Mouse (Mus musculus) midbrain, embryonic 11.5 days (tissue): ENCODE results near the gene Suco. TPM values are rescaled to one million over a fixed set of nuclear protein-coding genes. Genes with fewer than 3 reads are reported as not detected.

ENCODE experiments used
- ATAC-seq: fragments of 200-750 bp; cut with Nextera tagmentation; 2 replicates; pipeline ENCODE4 v1.8.0; 2017; ENCODE audit warnings: moderate TSS enrichment, moderate library complexity; ENCODE audit not compliant: low FRiP score
- DNase-seq: peaks from one replicate; pipeline ENCODE4 v3.0.0; 2015; ENCODE audit warnings: low spot score; ENCODE audit errors: missing footprints
- H3K27ac ChIP-seq: fragments of 300-500 bp; sonication (generic); 2 replicates; pipeline ENCODE4 v1.5.1; 2014; ENCODE audit warnings: low read depth, low read length
- H3K27me3 ChIP-seq: fragments of 300-500 bp; sonication (generic); 2 replicates; pipeline ENCODE4 v1.6.1; 2014; ENCODE audit warnings: mild to moderate bottlenecking, low read length, moderate library complexity, mixed read lengths; ENCODE audit not compliant: control insufficient read depth, insufficient read depth
- H3K36me3 ChIP-seq: fragments of 300-500 bp; sonication (generic); 2 replicates; pipeline ENCODE4 v1.6.1; 2014; ENCODE audit warnings: mild to moderate bottlenecking, low read length, moderate library complexity, mixed read lengths; ENCODE audit not compliant: control insufficient read depth, insufficient read depth
- H3K4me1 ChIP-seq: fragments of 300-500 bp; sonication (generic); 2 replicates; pipeline ENCODE4 v1.6.1; 2014; ENCODE audit warnings: low read length; ENCODE audit not compliant: control insufficient read depth, insufficient read depth
- H3K4me2 ChIP-seq: fragments of 300-500 bp; sonication (generic); 2 replicates; pipeline ENCODE4 v1.6.1; 2014; ENCODE audit warnings: mild to moderate bottlenecking, moderate library complexity
- H3K4me3 ChIP-seq: fragments of 300-500 bp; sonication (generic); 2 replicates; pipeline ENCODE4 v1.5.1; 2014; ENCODE audit warnings: low read depth, low read length
- H3K9ac ChIP-seq: fragments of 300-500 bp; sonication (generic); 2 replicates; pipeline ENCODE4 v1.6.1; 2014; ENCODE audit warnings: low read length
- H3K9me3 ChIP-seq: fragments of 300-500 bp; sonication (generic); 2 replicates; pipeline ENCODE4 v1.6.1; 2016; ENCODE audit warnings: low read length; ENCODE audit not compliant: control insufficient read depth
- WGBS: fragments of 180-500 bp; shearing (Covaris S2); extraction: QIAGEN DNeasy Blood & Tissue Kit; methylation state at CpG from one replicate; pipeline ENCODE4 v1.1.7; 2014; 5-methylcytosine and 5-hydroxymethylcytosine counted together
- polyA plus RNA-seq: library from polyadenylated mRNA; unstranded; fragments of >200 nt; fragmentation: Nextera tagmentation; extraction: Ambion mirVana; gene quantifications from 2 replicates; pipeline ENCODE4 v1.2.1, GENCODE M21; 2014

The Suco gene
- polyA plus RNA-seq, 1 experiment from 2014 or later, result 27.1 TPM

DNA sequence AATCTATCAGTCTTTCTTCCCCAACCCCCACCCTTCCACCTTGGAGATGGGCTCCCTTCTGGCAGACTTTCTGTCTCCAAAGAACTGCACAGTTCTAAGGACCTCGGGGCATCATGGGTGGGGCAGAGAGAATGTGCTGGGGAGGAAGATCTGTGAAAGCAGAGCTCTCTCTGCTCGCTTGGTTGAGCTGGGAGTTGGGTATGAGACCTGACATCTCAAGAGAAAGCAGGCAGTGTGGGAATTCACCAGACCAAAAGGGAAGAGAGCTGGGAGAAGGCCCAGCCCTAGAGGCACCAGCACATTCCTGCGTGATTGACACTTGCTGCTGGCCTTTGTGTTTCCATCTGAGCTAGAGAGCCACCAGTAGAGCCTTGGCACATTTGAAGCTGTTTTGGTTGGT is 39.6 kb upstream of the Suco start:
- Histone ChIP-seq H3K36me3 (no peaks in the 10 kb centered on the region), H3K4me1 (peaks cover 2% of the 10 kb centered on the region; the same call in 1 of the 2 replicates), H3K27me3 (no peaks in the 10 kb centered on the region), H3K9me3 (no peaks in the 10 kb centered on the region), H3K4me3 (no peak overlapping the region), H3K9ac (no peak overlapping the region), H3K27ac (no peak overlapping the region), H3K4me2 (no peak overlapping the region)
- 65% methylated on average over 3 of the region's 3 CpGs for WGBS
- DNase-seq, result no peak
- ATAC-seq, result no peak

DNA sequence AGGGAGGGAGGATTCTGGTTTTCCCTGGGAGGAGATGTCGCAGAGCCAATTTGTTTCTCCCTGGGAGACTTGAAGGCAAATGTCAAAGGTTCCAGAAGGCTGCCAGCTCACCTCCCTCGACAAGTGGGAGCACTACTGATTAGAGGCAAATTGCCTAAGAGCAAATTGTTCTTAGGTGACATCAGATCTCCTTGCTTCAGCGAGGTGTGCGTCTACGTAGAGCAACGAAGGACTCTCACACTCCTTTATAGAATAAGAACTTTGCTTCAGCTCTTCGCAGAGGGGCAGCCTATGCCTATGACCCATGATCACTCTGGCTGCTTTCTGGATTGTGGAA is 37.1 kb upstream of the Suco start:
- Histone ChIP-seq H3K9ac (no peak overlapping the region), H3K36me3 (no peaks in the 10 kb centered on the region), H3K4me3 (no peak overlapping the region), H3K27ac (no peak overlapping the region), H3K9me3 (no peaks in the 10 kb centered on the region), H3K4me2 (no peak overlapping the region), H3K4me1 (peaks cover 1% of the 10 kb centered on the region; the same call in 1 of the 2 replicates), H3K27me3 (no peaks in the 10 kb centered on the region)
- ATAC-seq (no peak), DNase-seq (no peak)
- WGBS, result 74% methylated on average over 7 of the region's 7 CpGs

DNA sequence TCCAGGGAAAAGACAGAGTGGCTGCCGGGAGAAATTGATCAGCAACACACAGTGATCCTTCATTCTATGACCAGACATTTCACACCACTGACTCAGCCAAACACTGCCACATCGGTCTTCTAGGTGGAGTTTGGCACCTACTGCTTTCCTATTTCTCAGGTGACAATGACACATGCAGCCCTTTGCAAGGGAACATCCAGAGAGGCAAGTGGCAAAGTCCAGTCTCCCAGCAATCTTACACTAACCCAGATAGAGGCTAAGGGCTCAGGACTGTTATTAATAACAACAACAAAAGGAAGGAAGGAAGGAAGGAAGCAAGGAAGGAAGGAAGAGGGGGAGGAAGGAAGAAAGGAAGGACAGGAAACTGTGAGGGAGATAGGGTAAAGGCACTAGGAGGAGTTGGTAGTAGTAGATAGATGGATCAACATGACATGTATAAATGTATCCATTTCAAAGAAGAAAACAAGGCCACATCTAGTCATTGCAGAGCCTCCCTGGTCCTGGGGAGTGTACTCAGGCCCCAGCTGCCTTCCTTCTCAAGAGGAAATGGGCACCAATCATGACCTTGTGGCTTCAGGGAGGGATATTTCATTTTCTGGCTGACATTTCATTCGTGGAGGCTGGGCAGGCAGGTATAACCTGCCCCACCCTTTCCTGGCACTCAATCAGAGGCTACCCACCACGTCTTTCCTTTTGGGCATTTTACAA is 36.6 kb upstream of the Suco start:
- H3K4me3 ChIP-seq, result no peak overlapping the region
- H3K27ac ChIP-seq, result no peak overlapping the region
- DNase-seq, result no peak
- ATAC-seq, result no peak
- H3K9ac ChIP-seq, result no peak overlapping the region
- H3K4me1 ChIP-seq, result no peaks in the 10 kb centered on the region
- no peak overlapping the region for H3K4me2 ChIP-seq
- H3K36me3 ChIP-seq, result no peaks in the 10 kb centered on the region
- WGBS, result 64% methylated on average over 4 of the region's 4 CpGs
- H3K9me3 ChIP-seq, result no peaks in the 10 kb centered on the region
- no peaks in the 10 kb centered on the region for H3K27me3 ChIP-seq

DNA sequence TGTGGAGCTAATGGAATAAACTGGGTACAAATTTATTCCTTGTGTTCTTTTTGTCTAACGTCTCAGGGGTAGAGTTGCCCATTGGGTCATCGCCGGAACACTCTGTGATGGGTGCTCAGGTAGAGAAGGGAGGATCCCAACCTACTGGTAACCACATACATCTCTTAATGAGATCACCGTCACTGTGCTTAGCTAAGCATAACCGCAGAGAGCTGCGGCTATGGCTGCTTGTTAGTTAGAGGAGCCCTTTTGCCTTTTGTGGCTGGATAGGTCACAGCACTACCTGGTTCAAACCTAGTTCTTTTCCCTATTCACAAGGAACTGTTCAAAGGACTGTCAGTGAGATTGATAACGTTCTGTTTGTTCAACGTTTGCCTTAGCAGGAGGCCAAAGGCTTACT is 32.6 kb upstream of the Suco start:
- H3K4me3 ChIP-seq, result no peak overlapping the region
- no peaks in the 10 kb centered on the region for H3K9me3 ChIP-seq
- no peak overlapping the region for H3K9ac ChIP-seq
- H3K4me1 ChIP-seq, result no peaks in the 10 kb centered on the region
- DNase-seq (no peak), ATAC-seq (no peak)
- H3K27ac ChIP-seq, result no peak overlapping the region
- H3K36me3 ChIP-seq, result no peaks in the 10 kb centered on the region
- 82% methylated on average over 8 of the region's 8 CpGs for WGBS
- H3K4me2 ChIP-seq, result no peak overlapping the region
- no peaks in the 10 kb centered on the region for H3K27me3 ChIP-seq

DNA sequence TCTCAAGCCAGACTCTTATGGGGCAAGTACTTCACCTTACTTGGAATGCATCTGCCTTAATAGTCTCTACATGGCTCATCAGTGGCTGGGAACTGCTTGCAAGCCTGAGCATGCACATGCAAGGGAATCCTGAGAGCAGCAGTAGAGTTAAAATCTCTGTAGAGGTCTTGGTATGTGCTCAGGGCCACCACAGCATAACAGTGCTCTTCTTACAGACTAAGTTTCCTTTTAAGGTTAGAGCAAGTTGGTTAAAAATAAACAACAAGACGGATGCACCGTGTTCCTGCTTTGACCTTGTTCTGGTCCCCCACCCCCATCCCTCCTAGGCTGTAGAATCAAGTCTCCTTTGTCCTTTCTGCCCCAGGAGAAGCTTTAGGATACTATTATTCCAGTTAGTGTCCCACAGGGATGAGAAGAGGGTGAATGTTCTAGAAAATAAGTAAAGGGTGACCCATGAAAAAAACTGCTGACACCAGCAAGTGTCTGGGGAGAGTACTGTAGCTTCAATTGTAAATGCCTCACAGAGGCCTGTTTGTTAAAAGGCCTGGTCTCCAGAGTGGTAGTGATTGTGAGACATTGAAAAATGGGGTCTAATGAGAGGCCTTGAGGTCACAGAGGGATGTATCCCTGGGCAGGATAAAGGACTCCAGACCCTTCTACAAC is 31.4 kb upstream of the Suco start:
- H3K4me2 ChIP-seq, result no peak overlapping the region
- H3K27ac ChIP-seq, result no peak overlapping the region
- ATAC-seq (no peak), DNase-seq (no peak)
- no peaks in the 10 kb centered on the region for H3K36me3 ChIP-seq
- no peaks in the 10 kb centered on the region for H3K4me1 ChIP-seq
- no peak overlapping the region for H3K4me3 ChIP-seq
- WGBS, result 72% methylated on average over 2 of the region's 2 CpGs
- H3K9ac ChIP-seq, result no peak overlapping the region
- H3K9me3 ChIP-seq, result no peaks in the 10 kb centered on the region
- no peaks in the 10 kb centered on the region for H3K27me3 ChIP-seq

DNA sequence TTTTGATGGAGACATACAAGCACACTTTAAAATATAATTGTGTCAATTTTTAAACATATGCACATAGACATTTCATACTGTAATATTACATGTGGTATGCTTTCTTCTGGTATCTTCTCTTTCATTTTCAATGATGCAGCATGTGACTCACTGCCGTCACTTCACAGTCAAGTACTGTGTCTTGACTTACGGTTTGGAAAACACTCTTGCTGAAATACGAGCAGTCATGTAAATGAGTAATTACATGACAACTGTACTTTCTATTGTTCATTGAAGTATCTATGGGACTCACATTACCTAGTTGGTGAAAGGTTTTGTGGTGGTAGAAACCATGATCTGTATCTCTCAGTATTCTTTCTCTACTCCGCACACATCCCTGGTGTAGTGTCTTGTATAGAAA is 30.6 kb upstream of the Suco start:
- H3K36me3 ChIP-seq, result no peaks in the 10 kb centered on the region
- WGBS, result 95% methylated on average over 4 of the region's 4 CpGs
- no peak overlapping the region for H3K4me3 ChIP-seq
- no peak overlapping the region for H3K27ac ChIP-seq
- H3K9ac ChIP-seq, result no peak overlapping the region
- no peak overlapping the region for H3K4me2 ChIP-seq
- ATAC-seq (no peak), DNase-seq (no peak)
- H3K27me3 ChIP-seq, result no peaks in the 10 kb centered on the region
- H3K9me3 ChIP-seq, result no peaks in the 10 kb centered on the region
- H3K4me1 ChIP-seq, result no peaks in the 10 kb centered on the region

DNA sequence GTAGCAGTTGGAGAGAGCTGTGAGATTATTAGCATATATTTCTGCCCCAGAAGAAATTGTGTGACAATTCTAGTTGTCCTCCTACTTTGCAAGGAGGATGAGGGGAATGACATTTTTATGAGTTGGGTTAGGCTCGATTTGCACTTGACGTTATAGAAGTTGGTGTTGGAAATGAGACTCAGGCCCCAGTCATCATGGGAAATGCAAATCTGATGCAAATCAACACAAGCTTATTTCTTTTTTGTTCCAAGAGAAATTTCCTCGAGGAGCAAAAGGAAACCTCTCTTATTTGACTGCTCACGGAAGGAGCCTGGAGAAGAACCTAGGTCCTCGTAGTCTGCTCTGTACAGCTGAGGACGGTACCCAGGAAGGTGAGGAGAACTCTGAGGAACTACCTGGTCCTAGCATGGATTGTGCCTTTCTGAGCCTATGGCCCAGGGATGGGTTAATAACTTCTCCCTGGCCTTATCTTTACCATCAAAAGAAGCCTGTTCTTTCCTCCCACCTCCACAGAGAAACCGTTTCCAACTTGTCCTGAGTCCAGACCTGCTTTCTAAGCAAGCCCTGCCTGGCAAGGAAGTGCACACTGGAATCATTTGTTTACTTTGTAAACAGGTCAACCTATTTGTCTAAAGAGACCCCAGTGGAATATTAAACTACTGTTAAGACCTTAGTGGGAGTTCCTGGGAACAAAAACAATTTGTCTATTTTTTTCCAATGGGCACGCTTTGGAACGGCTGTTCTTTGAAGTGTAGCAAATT is 26.4 kb upstream of the Suco start:
- no peaks in the 10 kb centered on the region for H3K4me1 ChIP-seq
- no peak overlapping the region for H3K4me3 ChIP-seq
- H3K4me2 ChIP-seq, result no peak overlapping the region
- 82% methylated on average over 9 of the region's 9 CpGs for WGBS
- H3K27me3 ChIP-seq, result no peaks in the 10 kb centered on the region
- DNase-seq (no peak), ATAC-seq (no peak)
- H3K27ac ChIP-seq, result no peak overlapping the region
- H3K9me3 ChIP-seq, result no peaks in the 10 kb centered on the region
- H3K36me3 ChIP-seq, result no peaks in the 10 kb centered on the region
- H3K9ac ChIP-seq, result no peak overlapping the region

DNA sequence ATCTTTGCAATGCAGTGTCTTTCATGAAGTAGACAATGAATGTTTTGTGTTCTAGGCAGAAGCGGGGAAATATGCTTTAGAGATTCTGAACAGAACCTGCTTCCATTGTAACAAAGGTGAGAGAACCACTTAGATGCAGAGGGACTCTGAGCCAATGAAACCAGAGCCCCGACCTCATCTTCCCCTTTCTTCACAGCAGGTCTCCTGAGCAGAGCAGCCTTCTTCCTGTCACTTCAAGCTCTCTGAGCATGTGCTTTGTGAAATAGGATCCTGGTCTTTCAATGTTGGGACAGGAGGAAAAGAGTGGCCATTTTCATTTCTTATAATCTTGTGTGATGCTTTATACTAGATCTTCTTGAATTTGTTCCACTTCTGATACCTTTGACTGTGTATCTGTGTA is 23.6 kb upstream of the Suco start:
- ATAC-seq (no peak), DNase-seq (no peak)
- Histone ChIP-seq H3K4me2 (no peak overlapping the region), H3K36me3 (no peaks in the 10 kb centered on the region), H3K9me3 (no peaks in the 10 kb centered on the region), H3K9ac (no peak overlapping the region), H3K27ac (no peak overlapping the region), H3K4me1 (no peaks in the 10 kb centered on the region), H3K27me3 (no peaks in the 10 kb centered on the region), H3K4me3 (no peak overlapping the region)
- 63% methylated on average over 2 of the region's 2 CpGs for WGBS

DNA sequence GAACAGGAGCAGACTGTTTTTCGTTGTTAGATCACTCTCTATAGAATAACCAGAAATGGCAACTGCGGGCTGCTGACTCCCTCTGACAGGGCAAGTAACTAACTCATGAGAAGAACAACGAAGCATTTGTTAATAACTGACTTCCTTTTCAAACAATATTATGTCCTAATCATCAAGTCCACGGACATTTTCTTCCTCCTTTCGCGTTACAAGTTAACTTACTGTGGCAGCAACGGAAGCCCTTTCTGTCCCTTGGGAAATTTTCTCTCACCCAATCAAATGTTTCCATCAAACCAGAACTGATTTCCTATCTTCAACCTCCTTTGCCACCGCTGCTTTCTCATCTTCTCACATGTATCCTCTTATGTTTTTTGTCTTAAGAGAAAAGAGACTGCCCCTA is 20.8 kb upstream of the Suco start:
- Histone ChIP-seq H3K27me3 (no peaks in the 10 kb centered on the region), H3K9me3 (no peaks in the 10 kb centered on the region), H3K9ac (no peak overlapping the region), H3K4me1 (no peaks in the 10 kb centered on the region), H3K4me3 (no peak overlapping the region), H3K4me2 (no peak overlapping the region), H3K27ac (no peak overlapping the region), H3K36me3 (no peaks in the 10 kb centered on the region)
- 89% methylated on average over 8 of the region's 8 CpGs for WGBS
- ATAC-seq (no peak), DNase-seq (no peak)
